Mouse (Mus musculus) olfactory bulb, adult 2 months (tissue): Measurements from ENCODE around the gene Rabgef1.

Source experiments
- CTCF ChIP-seq: fragments of 200-500 bp; IDR thresholded peaks from 2 replicates; pipeline ENCODE4 v1.5.1; 2012; ENCODE audit warnings: low read depth, mild to moderate bottlenecking, low read length, moderate library complexity; ENCODE audit not compliant: insufficient read depth
- POLR2A ChIP-seq: fragments of 200-500 bp; IDR thresholded peaks from 2 replicates; pipeline ENCODE4 v1.6.1; 2012; ENCODE audit warnings: mild to moderate bottlenecking, low read depth, low read length, moderate library complexity; ENCODE audit not compliant: insufficient read depth

GRCm38 (mm10) chr5:130181740-130182540 lies 10.3 kb downstream of the Rabgef1 start:
- TF ChIP-seq CTCF (no peak), POLR2A (no peak)
